Mouse (Mus musculus) C2C12 (cell line): ENCODE results near the gene Pik3c2a.

Experiments
- CTCF ChIP-seq: IDR thresholded peaks from one replicate; pipeline ENCODE4 v1.5.1; 2011; ENCODE audit not compliant: control insufficient read depth, insufficient read depth, insufficient read length
- MYOD1 ChIP-seq: IDR thresholded peaks from one replicate; pipeline ENCODE4 v1.6.1; 2011; ENCODE audit warnings: low read depth; ENCODE audit not compliant: control insufficient read depth, insufficient read length
- USF1 ChIP-seq: IDR thresholded peaks from one replicate; pipeline ENCODE4 v1.6.1; 2011; ENCODE audit warnings: low read depth, mild to moderate bottlenecking, control low read depth, moderate library complexity

GRCm38 (mm10) chr7:116446645-116447044, 3.4 kb upstream of the Pik3c2a start:
- TF ChIP-seq CTCF = no peak
- TF ChIP-seq USF1 = no peak
- TF ChIP-seq MYOD1 = no peak
